In genomic region chr2:158546751-158547150, GRCm38 (mm10) we compare ENCODE assay signal across 7 mouse cellular contexts. TPM values are rescaled to one million over a fixed set of nuclear protein-coding genes. Genes with fewer than 3 reads are reported as not detected.
DNase-seq lines count a peak whose midpoint lies in the region; ATAC-seq and TF ChIP-seq lines count a peak whose summit lies in the region.

No protein-coding gene starts in this region.

- no peak overlapping the region for H3K4me2 ChIP-seq in hindbrain, postnatal 0 days (ENCODE audit: low read depth, low read length)

- no peaks in the 10 kb centered on the region for H3K27me3 ChIP-seq in hindbrain, postnatal 0 days (ENCODE audit: insufficient read depth, low read length)

- no peak overlapping the region for H3K4me3 ChIP-seq in hindbrain, postnatal 0 days (ENCODE audit: low read length)

- ATAC-seq in hindbrain, postnatal 0 days, result peak; percentile 84
- peak; percentile 93 for ATAC-seq in megakaryocyte progenitor cell, adult 5-6 weeks (replicated peaks; ENCODE audit: poor library complexity)

- H3K9ac ChIP-seq in hindbrain, postnatal 0 days (replicated peaks; ENCODE audit: low read length), result peak overlapping the region; percentile 31

- 1% methylated on average over 17 of the region's 17 CpGs for WGBS in hindbrain, postnatal 0 days

- DNase-seq in adipocyte (ENCODE audit: low spot score), result peak; percentile 72
- peak; percentile 83 to 92 for DNase-seq in cerebellum, postnatal 4 days (ENCODE audit: low spot score in 2 of 2)
- peak; percentile 17 to 22 for DNase-seq in gastrocnemius, adult 8-10 months (ENCODE audit: low spot score in 2 of 2)
- DNase-seq in hindbrain, postnatal 0 days (ENCODE audit: low spot score), result peak; percentile 94
- peak; percentile 78 to 79 for DNase-seq in left cerebral cortex, adult 18-20 months (ENCODE audit: low spot score in 2 of 2)
- DNase-seq in right cerebral cortex, postnatal 36 days (ENCODE audit: low spot score in 2 of 2), result peak; percentile 49 to 64

- no peaks in the 10 kb centered on the region for H3K4me1 ChIP-seq in hindbrain, postnatal 0 days (ENCODE audit: insufficient read depth, low read length)

- peak; percentile 98 for TF ChIP-seq CTCF in hindbrain, postnatal 0 days (IDR thresholded peaks at IDR 0.05; ENCODE audit: low read depth)

- H3K9me3 ChIP-seq in hindbrain, postnatal 0 days (ENCODE audit: low read length), result no peaks in the 10 kb centered on the region

- no peaks in the 10 kb centered on the region for H3K36me3 ChIP-seq in hindbrain, postnatal 0 days (ENCODE audit: insufficient read depth, low read length)

- H3K27ac ChIP-seq in hindbrain, postnatal 0 days, result no peak overlapping the region

RNA-seq across cellular contexts. Expression of gene Arhgap40, which starts 34.2 kb away (rescaled TPM):
- not detected for total RNA-seq in gastrocnemius, adult 8-10 months (2022)
- 1.4 and 2.4 TPM in 2 replicates for total RNA-seq in hindbrain, postnatal 0 days (2014; rRNA removed)
- polyA plus RNA-seq in hindbrain, postnatal 0 days (2015; fragmentation: Nextera tagmentation; extraction: Ambion mirVana), result 0.64 and 1.0 TPM in 2 replicates
- not detected for total RNA-seq in left cerebral cortex, adult 18-20 months (2021)
- total RNA-seq in megakaryocyte progenitor cell, adult 5-6 weeks (2015), result 0.17 TPM in 1 of 2 replicates, not detected in the other
- not detected in 2 replicates for total RNA-seq in megakaryocyte progenitor cell, adult 5-6 weeks (2017)

RNA-seq across cellular contexts. Expression of gene Adig, which starts 44.3 kb away (rescaled TPM):
- 1 to 10 TPM in 3 of 4 experiments, under 1 TPM in 1; 0.70 to 7.2 (median 6.0) TPM for total RNA-seq in gastrocnemius, adult 8-10 months (2022)
- total RNA-seq in hindbrain, postnatal 0 days (2014; rRNA removed), result not detected in 2 replicates
- polyA plus RNA-seq in hindbrain, postnatal 0 days (2015; fragmentation: Nextera tagmentation; extraction: Ambion mirVana), result not detected in 2 replicates
- total RNA-seq in left cerebral cortex, adult 18-20 months (2021), result not detected
- not detected in 2 replicates for total RNA-seq in megakaryocyte progenitor cell, adult 5-6 weeks (2015)
- not detected in 2 replicates for total RNA-seq in megakaryocyte progenitor cell, adult 5-6 weeks (2017)

Comparison
In these comparisons a context has a peak if more than half of its experiments do, and no peak if none do; other contexts are left out.
1. DNase-seq: peak in every context shown above with its lines; median percentile 94 in hindbrain, postnatal 0 days; 88 in cerebellum, postnatal 4 days; 78 in left cerebral cortex, adult 18-20 months; 72 in adipocyte; 56 in right cerebral cortex, postnatal 36 days; 20 in gastrocnemius, adult 8-10 months.